Mouse (Mus musculus) myocyte (in vitro differentiated cells): ENCODE results near the gene Ubqln5.

ENCODE experiments used
- E2F4 ChIP-seq: IDR thresholded peaks from one replicate; pipeline ENCODE4 v1.6.1; 2011; ENCODE audit warnings: mild to moderate bottlenecking, control low read depth, moderate library complexity; ENCODE audit not compliant: insufficient read depth
- MAX ChIP-seq: IDR thresholded peaks from one replicate; pipeline ENCODE4 v1.6.1; 2011; ENCODE audit warnings: low read depth, mild to moderate bottlenecking, control low read depth
- POLR2A ChIP-seq: IDR thresholded peaks from one replicate; pipeline ENCODE4 v1.6.1; 2011; ENCODE audit warnings: low read depth, mild to moderate bottlenecking, control low read depth, moderate library complexity; ENCODE audit not compliant: insufficient read length
- REST ChIP-seq: IDR thresholded peaks from one replicate; pipeline ENCODE4 v1.6.1; 2011; ENCODE audit warnings: mild to moderate bottlenecking, control low read depth, moderate library complexity; ENCODE audit not compliant: insufficient read depth, insufficient read length
- SRF ChIP-seq: IDR thresholded peaks from one replicate; pipeline ENCODE4 v1.6.1; 2011; ENCODE audit warnings: low read depth; ENCODE audit not compliant: control insufficient read depth, insufficient read length
- TCF12 ChIP-seq: IDR thresholded peaks from one replicate; pipeline ENCODE4 v1.6.1; 2011; ENCODE audit warnings: mild to moderate bottlenecking, control low read depth; ENCODE audit not compliant: poor library complexity, insufficient read depth, severe bottlenecking
- USF1 ChIP-seq: IDR thresholded peaks from one replicate; pipeline ENCODE4 v1.6.1; 2011; ENCODE audit warnings: low read depth, mild to moderate bottlenecking, control low read depth, moderate library complexity

GRCm38 (mm10) chr7:104178422-104179054 lies 48.9 kb upstream of the Ubqln5 start:
- TF ChIP-seq POLR2A (no peak), USF1 (no peak), E2F4 (no peak), TCF12 (no peak), SRF (no peak), MAX (no peak), REST (no peak)
